Mouse (Mus musculus): Measurements from ENCODE around the gene 1700017B05Rik. TPM values are rescaled to one million over a fixed set of nuclear protein-coding genes. Genes with fewer than 3 reads are reported as not detected.
"Not testable (repeated sequence)": the region's sequence is repeated elsewhere in the genome, so short reads cannot be mapped to it uniquely, and the experiment has no call there.

Gene 1700017B05Rik
- total RNA-seq (2022), result 10 to 100 TPM in 2 of 4 experiments, 1 to 10 TPM in 2; 7.9 to 10.7 (median 9.4) TPM

DNA sequence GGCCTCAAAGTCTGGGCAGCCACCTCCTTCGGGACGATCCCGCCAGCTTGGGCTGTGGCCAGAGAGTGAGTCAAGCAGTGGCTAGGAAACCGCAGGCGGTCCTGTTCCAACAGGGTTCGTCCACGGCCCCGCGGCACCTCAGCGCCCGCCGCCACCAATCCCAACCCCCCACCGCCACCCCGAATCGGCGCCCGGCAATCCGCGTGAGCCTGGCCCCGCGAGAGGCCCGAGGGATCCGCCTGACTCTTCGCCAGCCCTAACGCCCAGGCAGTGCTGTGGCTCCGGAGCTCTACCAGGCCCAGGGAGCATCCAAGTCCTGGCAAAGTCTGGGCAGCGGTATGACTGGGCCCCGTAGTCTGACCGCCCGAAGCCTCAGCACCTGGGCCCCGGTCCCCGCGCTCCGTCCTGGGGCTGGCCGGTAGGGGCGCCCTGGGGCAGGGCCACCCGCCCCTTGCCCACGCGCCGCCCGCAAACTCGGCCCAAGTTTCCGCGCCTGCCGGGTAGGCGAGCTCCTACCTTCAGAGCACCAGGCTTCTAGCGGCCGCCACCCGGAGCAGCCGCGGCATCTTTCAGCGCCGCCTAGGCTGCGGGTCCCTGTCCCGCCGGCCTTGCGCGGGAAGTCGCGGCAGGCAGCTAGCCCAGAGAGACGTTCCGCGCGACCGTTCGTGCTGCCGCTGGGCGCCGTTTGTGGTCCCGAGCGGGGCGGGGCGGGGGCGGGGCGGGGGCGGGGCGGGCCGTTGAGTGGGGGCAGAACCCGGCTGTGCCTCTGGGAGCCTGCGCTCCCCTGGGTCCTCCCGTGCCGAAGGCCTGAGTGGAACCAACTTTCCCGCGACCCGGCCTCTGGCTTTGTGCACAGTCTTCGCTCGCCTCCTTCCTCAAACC is at the start of gene 1700017B05Rik:
Gene 1700017B05Rik (minus strand): TSS at position 700 of the 882 bp plus-strand sequence.
- peak; percentile 58 for DNase-seq (ENCODE audit: low spot score)

DNA sequence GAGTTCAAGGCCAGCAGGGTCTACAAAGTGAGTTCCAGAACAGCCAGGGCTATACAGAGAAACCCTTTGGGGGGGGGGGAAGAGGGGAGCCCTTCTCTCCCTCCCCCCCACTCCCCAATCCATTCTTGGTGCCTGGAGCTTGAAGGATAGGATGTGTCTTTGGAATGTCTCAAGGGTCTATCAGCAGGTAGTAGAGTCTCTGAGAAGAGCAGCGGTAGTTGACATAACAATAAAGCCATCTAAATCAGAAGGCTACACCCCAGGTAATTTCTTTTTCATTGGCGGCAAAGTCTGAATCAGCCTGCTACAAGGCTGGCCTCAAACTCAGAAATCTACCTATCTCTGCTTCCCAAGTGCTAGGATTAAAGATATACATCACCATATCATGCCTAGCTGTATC is 48.5 kb upstream of the 1700017B05Rik start:
- DNase-seq (ENCODE audit: low spot score), result no peak

DNA sequence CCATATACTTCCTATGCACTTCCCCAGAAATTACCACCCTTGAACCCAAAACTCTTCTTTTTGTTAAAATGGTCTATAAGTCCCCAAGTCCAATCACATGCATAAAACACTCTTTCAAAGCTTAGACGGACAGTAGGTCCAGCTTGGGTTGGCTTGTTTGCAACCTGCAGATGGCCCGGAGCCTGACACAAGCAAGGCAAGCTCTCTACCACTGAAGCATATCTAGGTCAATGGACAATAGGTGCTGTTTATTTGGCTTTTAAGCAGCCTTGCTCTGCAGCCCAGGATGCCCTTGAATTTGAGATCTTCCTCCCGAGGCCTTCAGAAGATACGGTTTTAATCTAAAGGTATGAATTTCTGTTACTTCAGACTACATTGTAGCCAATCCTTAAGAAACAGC is 46.9 kb upstream of the 1700017B05Rik start:
- DNase-seq (ENCODE audit: low spot score), result no peak

DNA sequence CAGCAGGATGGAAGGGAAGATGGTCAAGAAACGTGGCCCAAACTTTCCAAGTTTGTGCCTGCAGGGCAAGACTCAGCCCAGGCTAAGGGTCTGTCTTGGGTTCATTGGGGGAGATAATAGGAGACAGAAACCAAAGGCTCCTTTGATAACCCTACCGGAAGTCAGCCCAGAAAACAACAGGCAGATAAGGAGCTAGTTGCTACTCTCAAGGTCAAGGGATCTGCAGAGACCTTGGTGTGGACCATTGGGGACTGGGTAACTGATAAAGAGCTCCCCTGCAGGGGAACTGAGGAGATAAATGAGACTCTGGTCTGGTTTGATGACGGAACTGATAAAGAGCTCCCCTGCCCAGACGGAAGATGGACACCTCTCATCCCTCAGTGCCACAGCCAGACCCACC is 45.0 kb upstream of the 1700017B05Rik start:
- DNase-seq (ENCODE audit: low spot score), result no peak

DNA sequence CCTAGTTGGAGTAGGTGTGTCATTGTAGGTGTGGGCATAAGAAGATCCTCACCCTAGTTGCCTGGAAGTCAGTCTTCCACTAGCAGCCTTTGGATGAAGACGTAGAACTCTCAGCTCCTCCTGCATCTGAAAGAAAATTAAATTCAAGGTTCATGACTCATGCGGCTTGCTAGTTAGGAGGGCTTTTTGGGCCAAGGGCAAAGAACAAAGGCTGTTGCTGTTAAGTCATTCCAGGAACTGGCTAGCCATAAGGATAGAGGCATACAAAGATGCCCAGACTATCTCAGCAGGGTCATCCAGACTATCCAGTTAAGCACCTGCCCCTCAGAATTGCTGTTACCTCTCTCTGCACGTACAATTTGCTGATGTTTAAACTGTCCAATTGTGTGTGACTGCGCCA is 42.3 kb upstream of the 1700017B05Rik start:
- not testable (repeated sequence) for DNase-seq (ENCODE audit: low spot score)

GRCm38 (mm10) chr9:57304251-57304650 is 41.8 kb upstream of the 1700017B05Rik start:
- no peak for DNase-seq (ENCODE audit: low spot score)

GRCm38 (mm10) chr9:57303356-57303755 is 40.9 kb upstream of the 1700017B05Rik start:
- no peak for DNase-seq (ENCODE audit: low spot score)

GRCm38 (mm10) chr9:57300825-57301224 is 38.4 kb upstream of the 1700017B05Rik start:
- DNase-seq (ENCODE audit: low spot score), result no peak

DNA sequence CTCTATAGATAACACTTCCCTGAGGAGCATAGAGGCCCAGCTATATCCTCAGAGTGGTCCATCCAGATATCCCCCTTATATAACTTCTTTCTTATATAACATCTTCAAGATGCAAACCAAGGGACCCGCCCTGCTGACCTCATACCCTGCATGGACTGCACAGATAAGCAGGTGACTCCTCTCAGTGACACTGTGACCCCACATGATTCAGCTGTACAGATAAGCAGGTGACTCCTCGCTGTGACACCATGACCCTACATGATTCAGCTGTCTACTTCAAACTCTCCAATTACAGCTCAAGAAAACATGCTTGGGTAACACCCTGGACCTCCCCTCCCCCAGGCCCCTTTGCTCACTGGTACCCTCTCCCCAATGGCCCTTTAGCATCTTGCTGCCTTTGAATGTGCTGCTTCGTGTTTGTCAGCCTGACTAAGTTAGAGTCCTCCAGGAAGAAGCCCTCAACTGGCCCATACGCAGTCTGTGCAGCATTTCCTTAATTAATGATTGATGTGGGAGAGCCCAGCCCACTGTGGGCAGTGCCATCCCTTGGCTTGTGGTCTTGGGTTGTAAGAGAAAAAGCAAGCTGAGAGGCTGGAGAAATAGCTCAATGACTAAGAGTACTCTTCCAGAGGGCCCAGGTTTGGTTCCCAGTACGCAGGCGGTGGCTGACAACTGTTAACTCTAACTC is 37.5 kb upstream of the 1700017B05Rik start:
- DNase-seq (ENCODE audit: low spot score), result no peak

DNA sequence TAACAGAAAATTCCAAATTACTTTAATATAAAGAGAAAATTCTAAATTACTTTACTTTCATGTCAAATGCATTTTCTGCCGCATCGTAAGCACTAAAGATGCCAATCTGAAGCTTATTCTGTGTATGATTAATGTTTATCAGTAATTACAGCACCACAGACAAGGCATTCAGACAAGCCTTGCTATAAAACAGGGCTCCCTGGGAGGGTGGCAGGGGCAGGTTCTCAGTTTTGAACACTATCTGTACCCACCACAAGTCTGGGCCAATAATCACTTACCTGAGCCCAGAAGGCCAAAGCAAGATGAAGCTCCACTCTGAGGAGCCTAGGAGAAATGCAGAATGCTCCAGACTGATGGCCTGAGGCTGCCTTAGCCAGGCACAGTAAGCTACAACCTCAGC is 35.5 kb upstream of the 1700017B05Rik start:
- DNase-seq (ENCODE audit: low spot score), result no peak

- DNase-seq (ENCODE audit: low spot score), result no peak
Observed at GRCm38 (mm10) chr9:57296277-57296676, 33.9 kb upstream of the 1700017B05Rik start.

GRCm38 (mm10) chr9:57295666-57296065 is 33.3 kb upstream of the 1700017B05Rik start:
- DNase-seq (ENCODE audit: low spot score), result no peak

DNA sequence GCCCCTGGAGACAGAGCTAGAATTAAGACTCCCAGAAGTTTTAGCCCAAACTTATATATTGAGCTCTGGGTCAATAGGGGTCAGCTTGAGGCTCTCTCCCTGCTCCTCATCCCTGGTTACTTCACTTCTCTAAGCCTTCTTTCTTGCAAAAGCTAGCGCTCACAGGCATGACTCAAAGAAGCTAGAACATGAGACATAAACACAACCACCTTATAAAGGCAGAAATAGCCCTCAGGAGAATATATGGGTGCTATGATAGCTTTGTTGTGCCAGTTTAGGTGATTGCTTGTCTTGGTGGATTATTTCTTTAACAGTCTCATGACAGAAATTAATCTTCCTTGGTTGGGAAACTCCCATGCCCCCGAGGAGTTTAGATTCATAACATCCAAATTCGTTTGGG is 32.5 kb upstream of the 1700017B05Rik start:
- no peak for DNase-seq (ENCODE audit: low spot score)

GRCm38 (mm10) chr9:57287183-57287582 is 24.8 kb upstream of the 1700017B05Rik start:
- no peak for DNase-seq (ENCODE audit: low spot score)

DNA sequence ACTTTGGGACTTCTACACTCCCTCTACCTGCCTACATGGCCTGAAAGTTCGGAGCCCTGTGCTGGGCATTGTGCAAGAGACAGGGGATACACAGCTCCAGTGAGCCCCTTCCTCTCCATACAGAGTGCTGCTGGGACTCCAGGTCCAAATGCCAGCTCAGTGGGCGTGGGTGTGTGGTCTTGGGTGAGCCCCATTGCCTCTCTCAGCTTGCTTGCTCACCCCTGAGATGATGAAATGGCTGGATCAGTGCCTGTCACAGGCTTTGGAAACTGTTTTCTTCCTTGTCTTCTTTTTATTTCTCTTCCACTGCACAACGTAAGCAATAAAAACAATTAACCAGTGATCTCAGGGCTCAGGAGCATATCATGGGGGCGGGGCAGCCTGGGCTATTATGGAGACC is 20.9 kb upstream of the 1700017B05Rik start:
- no peak for DNase-seq (ENCODE audit: low spot score)

DNA sequence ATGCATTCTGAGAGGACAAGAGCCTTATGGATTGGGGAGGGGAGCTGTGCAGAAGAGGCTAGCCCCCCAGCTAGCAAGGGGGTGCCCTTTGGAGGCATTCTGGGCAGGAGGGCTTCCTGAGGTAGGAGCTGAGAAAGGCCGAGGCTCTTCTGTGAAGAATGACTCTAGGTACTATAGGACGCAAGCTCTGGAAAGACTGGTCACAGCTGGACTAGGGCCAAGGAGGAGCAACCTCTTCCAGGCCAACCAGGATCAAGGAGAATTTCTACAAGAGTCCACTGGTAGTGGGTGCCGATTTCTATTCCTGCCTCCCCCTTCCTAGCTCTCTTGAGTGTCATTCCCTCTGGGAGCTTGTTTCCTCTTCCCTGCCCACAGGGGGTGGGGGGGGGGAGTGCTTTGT is 20.3 kb upstream of the 1700017B05Rik start:
- no peak for DNase-seq (ENCODE audit: low spot score)

DNA sequence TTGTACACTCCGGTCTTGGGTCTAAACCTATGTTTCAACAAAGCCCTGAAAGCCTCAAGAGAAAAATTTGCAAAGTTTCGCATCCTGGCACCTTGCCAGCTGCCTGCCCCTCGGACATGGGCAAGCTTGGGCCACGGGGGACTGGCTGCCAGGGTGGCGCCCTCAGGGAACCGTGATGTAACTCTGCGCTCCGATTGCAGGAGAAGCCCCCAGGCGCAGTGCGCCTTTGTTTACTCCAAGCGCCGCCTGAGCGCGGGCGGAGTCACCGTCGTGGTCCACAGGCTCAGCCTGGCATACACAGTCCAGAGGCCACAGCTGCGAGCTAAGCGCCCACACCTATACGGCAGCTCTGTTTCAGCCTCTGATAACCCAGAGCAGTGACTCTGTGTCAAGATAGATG is 19.1 kb upstream of the 1700017B05Rik start:
- DNase-seq (ENCODE audit: low spot score), result no peak

GRCm38 (mm10) chr9:57279441-57279840 is 17.0 kb upstream of the 1700017B05Rik start:
- DNase-seq (ENCODE audit: low spot score), result no peak

- peak; percentile 22 for DNase-seq (ENCODE audit: low spot score)
Observed at GRCm38 (mm10) chr9:57278268-57278667, 15.9 kb upstream of the 1700017B05Rik start.

GRCm38 (mm10) chr9:57276311-57276710 is 13.9 kb upstream of the 1700017B05Rik start:
- DNase-seq (ENCODE audit: low spot score), result peak; percentile 71

DNA sequence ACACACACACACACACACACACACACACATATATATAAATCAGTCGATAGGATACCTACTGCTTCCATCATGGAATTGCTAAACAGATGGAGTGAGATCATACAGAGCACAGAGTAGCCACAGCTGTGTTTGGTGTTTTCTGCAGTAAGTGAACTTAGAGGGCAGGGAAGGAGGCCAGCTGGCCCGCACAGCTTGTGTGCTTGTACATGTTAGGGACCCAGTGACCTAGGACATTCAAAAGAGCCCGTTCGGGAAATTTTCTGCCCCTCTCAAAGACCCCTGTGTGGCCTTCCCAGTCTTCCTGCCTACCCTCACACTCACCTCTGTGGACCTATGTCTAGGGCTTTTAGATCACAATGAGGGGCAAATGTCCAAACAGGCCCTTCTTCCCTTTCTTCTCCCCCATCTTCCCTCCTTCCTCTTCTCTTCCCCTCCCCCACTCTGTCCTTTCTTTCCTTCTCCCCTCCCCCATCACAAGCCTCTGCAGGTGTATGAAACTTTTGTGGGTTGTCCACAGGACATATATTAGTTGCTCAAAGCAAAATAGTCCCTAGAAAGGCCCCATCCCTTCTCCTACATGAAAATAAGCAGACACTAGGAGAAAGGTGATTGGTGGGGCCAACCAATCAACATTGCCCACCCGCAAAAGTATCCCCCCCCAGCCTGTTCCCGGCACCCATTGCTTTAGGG is 11.5 kb upstream of the 1700017B05Rik start:
- DNase-seq (ENCODE audit: low spot score), result no peak
